Mouse (Mus musculus) thymus, adult 2 months (tissue): ENCODE measurements around the gene Gm12216. TPM values are rescaled to one million over a fixed set of nuclear protein-coding genes. Genes with fewer than 3 reads are reported as not detected.

Source experiments
- DNase-seq: peaks from one replicate; pipeline ENCODE4 v3.0.0; 2021
- H3K27ac ChIP-seq: fragments of 200-500 bp; 2 replicates; pipeline ENCODE4 v1.5.1; 2012; ENCODE audit warnings: low read length, control low read depth; ENCODE audit not compliant: control insufficient read depth, insufficient read depth
- H3K27me3 ChIP-seq: fragments of 200-500 bp; 2 replicates; pipeline ENCODE4 v1.6.1; 2012; ENCODE audit warnings: mild to moderate bottlenecking, low read length, moderate library complexity, mixed read lengths; ENCODE audit not compliant: control insufficient read depth, insufficient read depth
- H3K36me3 ChIP-seq: fragments of 200-500 bp; 2 replicates; pipeline ENCODE4 v1.6.1; 2012; ENCODE audit warnings: mild to moderate bottlenecking, low read length, moderate library complexity; ENCODE audit not compliant: control insufficient read depth, insufficient read depth
- H3K4me1 ChIP-seq: fragments of 200-500 bp; replicated peaks from 2 replicates; pipeline ENCODE4 v1.6.1; 2012; ENCODE audit warnings: low read length; ENCODE audit not compliant: control insufficient read depth, insufficient read depth
- H3K4me3 ChIP-seq: fragments of 200-500 bp; 2 replicates; pipeline ENCODE4 v1.5.1; 2012; ENCODE audit warnings: mild to moderate bottlenecking, low read length, control low read depth, moderate library complexity; ENCODE audit not compliant: control insufficient read depth, insufficient read depth
- CTCF ChIP-seq: fragments of 200-500 bp; IDR thresholded peaks from 2 replicates; pipeline ENCODE4 v1.5.1; 2012; ENCODE audit warnings: mild to moderate bottlenecking, control low read depth, low read length, moderate library complexity, borderline replicate concordance; ENCODE audit not compliant: control insufficient read depth, poor library complexity, insufficient read depth; ENCODE audit errors: extremely low read depth
- POLR2A ChIP-seq: fragments of 200-500 bp; IDR thresholded peaks from 2 replicates; pipeline ENCODE4 v1.6.1; 2012; ENCODE audit warnings: mild to moderate bottlenecking, low read length, control low read depth, moderate library complexity; ENCODE audit not compliant: control insufficient read depth, poor library complexity, insufficient read depth; ENCODE audit errors: extremely low read depth
- WGBS: fragments of 180-500 bp; shearing (Covaris S2); methylation state at CpG from one replicate; pipeline ENCODE4 v1.1.7; 2018; 5-methylcytosine and 5-hydroxymethylcytosine counted together
- polyA plus RNA-seq: library from polyadenylated mRNA; depleted of rRNA; stranded (reverse); fragments of >200 nt; gene quantifications from 2 replicates; pipeline ENCODE4 v1.2.3, GENCODE M21; 2012

Gm12216 gene
- polyA plus RNA-seq, 1 experiment, result 11.1 TPM

DNA sequence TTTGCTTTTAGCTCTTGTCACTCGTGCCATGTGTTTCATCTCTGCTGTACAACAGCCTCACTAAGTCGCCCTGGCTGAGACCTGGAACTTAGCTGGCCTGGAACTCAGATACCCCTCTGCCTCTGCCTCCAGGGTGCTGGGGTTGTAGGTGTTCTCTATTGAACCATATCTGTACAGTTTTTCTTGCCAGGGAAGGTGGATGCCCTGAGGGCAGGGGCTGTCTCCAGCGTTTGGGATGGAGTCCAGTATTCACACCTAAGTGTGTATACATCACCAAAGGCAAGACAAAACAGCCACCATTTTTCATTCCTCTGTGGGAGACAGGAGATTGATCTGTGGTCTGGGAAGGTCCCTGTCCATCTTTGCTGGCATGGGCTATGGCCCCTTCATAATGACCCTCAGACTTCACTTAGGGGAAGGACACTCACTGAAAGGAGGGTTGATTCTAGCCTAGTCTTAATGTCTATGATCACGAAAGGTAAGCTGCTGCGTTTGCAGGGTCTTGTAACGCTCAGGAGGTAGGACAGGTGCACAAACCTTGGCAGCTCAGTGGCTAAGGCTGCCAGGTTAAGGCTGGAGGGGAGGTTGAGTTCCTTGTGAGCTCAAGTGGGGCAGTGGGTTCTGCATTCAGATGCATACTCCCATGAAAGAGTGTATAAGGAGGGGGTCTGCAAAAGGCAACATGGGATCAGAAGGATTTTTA lies 847 bp downstream of the Gm12216 start:
- no peak for TF ChIP-seq CTCF
- TF ChIP-seq POLR2A, result no peak
- no peak for DNase-seq
- Histone ChIP-seq H3K4me3 (peak overlapping the region; percentile 67; the same call in 1 of the 2 replicates), H3K36me3 (no peaks in the 10 kb centered on the region), H3K27ac (no peak overlapping the region), H3K4me1 (peaks cover 15% of the 10 kb centered on the region), H3K27me3 (no peaks in the 10 kb centered on the region)
- WGBS, result 40% methylated on average over 6 of the region's 6 CpGs

GRCm38 (mm10) chr11:53853665-53854064 lies 5.4 kb downstream of the Gm12216 start:
- Histone ChIP-seq H3K4me3 (no peak overlapping the region), H3K27ac (no peak overlapping the region), H3K4me1 (peaks cover 35% of the 10 kb centered on the region), H3K36me3 (no peaks in the 10 kb centered on the region), H3K27me3 (no peaks in the 10 kb centered on the region)
- DNase-seq, result no peak
- TF ChIP-seq POLR2A (no peak), CTCF (no peak)
- 68% methylated on average over 5 of the region's 5 CpGs for WGBS

GRCm38 (mm10) chr11:53851795-53852194 lies 7.3 kb downstream of the Gm12216 start:
- 2% methylated on average over 5 of the region's 5 CpGs for WGBS
- Histone ChIP-seq H3K4me3 (no peak overlapping the region), H3K27ac (peak overlapping the region; percentile 57), H3K36me3 (no peaks in the 10 kb centered on the region), H3K27me3 (no peaks in the 10 kb centered on the region), H3K4me1 (peaks cover 24% of the 10 kb centered on the region)
- TF ChIP-seq CTCF (no peak), POLR2A (no peak)
- DNase-seq, result peak; percentile 76

GRCm38 (mm10) chr11:53849588-53850320 lies 9.3 kb downstream of the Gm12216 start:
- Histone ChIP-seq H3K27me3 (no peaks in the 10 kb centered on the region), H3K4me3 (no peak overlapping the region), H3K27ac (0 out of 2 replicates have a peak overlapping the region, but pooled peaks have one; percentile 6), H3K36me3 (no peaks in the 10 kb centered on the region), H3K4me1 (peaks cover 35% of the 10 kb centered on the region)
- DNase-seq, result peak; percentile 76
- whole genome bisulfite sequencing, result 55% methylated on average over 9 of the region's 9 CpGs
- TF ChIP-seq CTCF (peak; percentile 74; the same call in 1 of the 2 replicates), POLR2A (no peak)

DNA sequence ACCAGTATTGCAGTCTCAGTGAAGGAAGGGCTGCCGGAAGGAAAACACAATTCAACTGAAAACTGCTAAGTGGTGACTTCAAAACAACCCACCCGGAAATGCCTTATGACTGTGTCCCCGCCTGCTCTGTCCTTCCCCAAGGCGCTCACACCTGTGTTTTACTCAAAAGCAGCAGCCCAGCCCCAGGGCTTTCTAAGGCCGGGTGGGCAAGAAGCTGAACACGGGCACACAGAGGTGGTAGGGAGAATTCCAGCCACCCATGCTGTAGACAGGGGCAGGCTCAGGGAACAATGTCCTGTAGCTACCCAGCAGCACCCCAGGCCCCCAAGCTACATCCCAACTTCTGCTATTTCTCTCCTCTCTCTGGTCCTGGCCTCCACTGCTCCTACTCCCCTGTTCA lies 13.4 kb downstream of the Gm12216 start:
- Histone ChIP-seq H3K36me3 (no peaks in the 10 kb centered on the region), H3K27ac (peak overlapping the region; percentile 63), H3K27me3 (no peaks in the 10 kb centered on the region)

GRCm38 (mm10) chr11:53843106-53843505 lies 15.9 kb downstream of the Gm12216 start:
- no peaks in the 10 kb centered on the region for H3K27me3 ChIP-seq
- no peak for TF ChIP-seq CTCF
- TF ChIP-seq POLR2A, result no peak
- 93% methylated on average over 10 of the region's 10 CpGs for WGBS
- H3K36me3 ChIP-seq, result no peaks in the 10 kb centered on the region
- no peak for DNase-seq
- H3K27ac ChIP-seq, result no peak overlapping the region
- peaks cover 69% of the 10 kb centered on the region for H3K4me1 ChIP-seq
- no peak overlapping the region for H3K4me3 ChIP-seq

More for the DNA sequence above, 13.4 kb downstream of the Gm12216 start:
- 4% methylated on average over 6 of the region's 6 CpGs for WGBS
- peak; percentile 79 for DNase-seq
- TF ChIP-seq POLR2A (no peak), CTCF (no peak)
- H3K4me3 ChIP-seq, result no peak overlapping the region
- peaks cover 58% of the 10 kb centered on the region for H3K4me1 ChIP-seq
